Mouse (Mus musculus) left cerebral cortex, postnatal 25 days (tissue): ENCODE measurements at regions not wholly inside any gene's neighbourhood (a gene's known extent, or its start where the extent isn't known, plus 50 kb on each side); places are given as distances from the start of the nearest gene placed in this dataset.
A peak's percentile ranks its signal among the peaks of the same experiment; 100 is the strongest.
"Not testable (repeated sequence)": the region's sequence is repeated elsewhere in the genome, so short reads cannot be mapped to it uniquely, and the experiment has no call there.

Experiments
- DNase-seq, 2 experiments: peaks; one replicate each; pipeline ENCODE4 v3.0.0; 2022; ENCODE audit warnings: low spot score in 2 of 2, mixed read lengths in 1 of 2
- intact Hi-C: fragments of 180-260 bp; cut with DNase I; formaldehyde crosslinking; loops from one replicate; pipeline ENCODE4 v1.15.1; 2025

DNA sequence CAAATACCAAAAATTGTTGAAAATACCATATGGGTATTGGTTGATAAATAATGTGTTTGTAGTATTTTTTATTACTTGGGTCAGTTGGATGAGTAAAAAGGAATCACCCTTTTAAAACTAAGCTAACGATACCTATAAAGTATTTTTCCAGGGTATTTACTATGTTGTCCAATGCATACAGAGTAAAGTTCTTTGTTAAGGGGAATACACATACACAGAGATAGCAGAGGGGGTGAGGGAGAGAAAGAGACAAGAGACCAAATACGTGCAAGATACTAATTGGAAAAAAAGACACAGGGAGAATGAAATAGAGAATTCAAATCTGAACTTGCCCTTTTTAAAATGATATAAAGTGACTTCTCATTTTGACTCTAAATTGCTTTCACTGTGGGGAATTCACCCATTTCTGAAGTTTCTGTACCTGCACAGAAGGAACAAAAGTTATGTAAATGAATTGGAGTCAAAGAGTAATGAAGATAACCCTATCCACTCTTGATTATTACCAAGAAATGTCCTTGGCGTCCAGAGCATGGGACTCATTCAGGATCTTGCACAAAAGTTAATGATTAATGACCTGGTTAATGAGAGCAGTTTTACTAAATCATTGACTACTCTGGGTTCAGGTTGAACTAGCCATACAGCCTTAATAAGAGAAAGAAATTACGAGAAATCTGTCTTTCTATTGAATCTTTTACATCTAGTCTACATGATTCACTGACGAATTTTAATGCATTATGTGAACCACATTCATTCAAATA lies 443.7 kb downstream of the Adam6a start:
- intact Hi-C loops = no loop called here
- DNase-seq = no peak

DNA sequence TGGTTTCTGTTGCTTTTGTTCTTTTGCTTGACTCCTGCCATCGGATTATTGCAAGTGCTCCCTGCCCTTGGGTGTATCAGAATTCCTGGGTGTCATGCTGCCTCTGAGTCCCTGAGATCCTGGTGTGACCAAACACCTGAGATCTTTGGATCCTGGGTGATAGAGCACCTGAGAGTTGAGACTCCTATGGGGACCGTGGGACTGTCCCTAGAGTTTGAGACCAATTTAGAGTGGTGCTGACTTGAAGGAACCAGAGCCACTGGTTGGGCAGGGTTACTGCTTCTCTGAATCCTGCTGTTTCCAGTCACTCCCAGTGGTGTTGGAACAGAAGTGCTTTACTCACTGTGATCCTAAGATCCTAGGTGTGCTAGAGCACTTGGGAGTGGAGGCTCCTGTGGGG lies 448.7 kb downstream of the Adam6a start:
- DNase-seq = no peak
- intact Hi-C loops = loop anchor here (2.0 kb wide), 1 partner anchor 62 kb away; no protein-coding TSS in a partner anchor

GRCm38 (mm10) chr12:113994284-113994683 lies 450.6 kb downstream of the Adam6a start:
- DNase-seq, intact Hi-C loops: not testable (repeated sequence)

GRCm38 (mm10) chr12:114008491-114008890 lies 464.8 kb downstream of the Adam6a start:
- intact Hi-C loops, DNase-seq: not testable (repeated sequence)

DNA sequence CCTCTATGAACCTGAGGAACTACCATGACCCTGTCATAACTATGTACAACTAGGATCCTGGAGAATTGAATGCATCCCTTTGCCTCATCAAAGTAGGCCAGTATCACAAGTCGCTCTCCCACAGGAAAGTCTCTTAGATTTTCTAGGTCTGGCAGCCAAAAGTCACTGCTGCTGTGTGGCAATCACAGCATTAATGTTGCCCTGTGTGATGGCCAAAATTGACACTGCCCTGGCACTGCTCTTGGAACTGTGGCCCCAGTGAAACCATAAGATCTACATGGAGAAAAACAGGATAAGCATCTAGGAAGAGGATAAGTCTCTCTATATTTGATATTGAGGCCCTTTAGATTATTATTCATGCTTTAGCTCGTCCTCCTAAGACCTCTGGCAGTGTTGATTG lies 465.7 kb downstream of the Adam6a start:
- no peak for DNase-seq

GRCm38 (mm10) chr12:114012860-114013259 lies 469.2 kb downstream of the Adam6a start:
- intact Hi-C loops = loop anchor here (2.0 kb wide), 1 partner anchor 68 kb away; no protein-coding TSS in a partner anchor
- DNase-seq = peak in 1 of 2 experiments; percentile 28

More for the DNA sequence above, 465.7 kb downstream of the Adam6a start:
- intact Hi-C loops = no loop called here

- not testable (repeated sequence) for DNase-seq
- intact Hi-C loops = loop anchor here (2.0 kb wide), 1 partner anchor 68 kb away; no protein-coding TSS in a partner anchor
Observed at GRCm38 (mm10) chr12:114037011-114037410, 493.3 kb downstream of the Adam6a start.

DNA sequence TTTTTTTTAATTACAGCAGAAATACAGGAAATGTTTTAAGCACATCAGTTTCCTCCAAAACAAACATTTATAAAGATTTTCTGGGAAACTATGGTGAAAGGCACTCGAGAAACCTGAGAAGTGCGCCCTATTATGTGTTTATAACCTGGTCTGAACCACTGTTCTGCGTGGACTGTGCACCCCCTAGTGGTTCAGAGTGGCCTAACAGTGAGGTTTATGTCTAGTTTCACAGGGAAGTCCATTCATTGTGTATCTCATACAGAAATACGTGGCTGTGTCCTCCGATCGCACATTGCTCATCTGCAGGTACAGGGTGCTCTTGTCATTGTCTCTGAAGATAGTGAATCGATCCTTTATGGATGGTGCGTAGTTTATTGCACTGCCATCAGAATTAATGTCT lies 504.3 kb downstream of the Adam6a start:
- intact Hi-C loops = loop anchor here (10.0 kb wide), 1 partner anchor 823 kb away; no protein-coding TSS in a partner anchor
- DNase-seq = not testable (repeated sequence)

- intact Hi-C loops = no loop called here
- no peak for DNase-seq
Observed at GRCm38 (mm10) chr12:114053341-114053740, 509.6 kb downstream of the Adam6a start.

DNA sequence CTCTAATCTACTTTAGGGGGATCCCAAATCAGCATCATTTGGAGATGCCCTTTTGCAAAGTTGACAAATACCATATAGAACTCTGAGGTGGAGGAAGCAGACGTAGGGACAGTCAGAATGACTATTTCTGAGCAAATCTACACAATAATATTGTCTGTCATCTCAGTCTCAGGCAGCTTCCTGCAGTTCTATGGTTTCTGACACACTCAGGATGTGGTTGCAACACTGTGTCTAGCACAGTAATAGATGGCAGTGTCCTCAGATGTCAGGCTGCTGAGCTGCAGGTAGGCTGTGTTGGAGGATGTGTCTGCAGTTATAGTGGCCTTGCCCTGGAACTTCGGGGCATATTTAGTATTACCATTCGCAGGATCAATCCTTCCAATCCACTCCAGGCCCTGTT lies 515.9 kb downstream of the Adam6a start:
- no peak for DNase-seq
- intact Hi-C loops = no loop called here

DNA sequence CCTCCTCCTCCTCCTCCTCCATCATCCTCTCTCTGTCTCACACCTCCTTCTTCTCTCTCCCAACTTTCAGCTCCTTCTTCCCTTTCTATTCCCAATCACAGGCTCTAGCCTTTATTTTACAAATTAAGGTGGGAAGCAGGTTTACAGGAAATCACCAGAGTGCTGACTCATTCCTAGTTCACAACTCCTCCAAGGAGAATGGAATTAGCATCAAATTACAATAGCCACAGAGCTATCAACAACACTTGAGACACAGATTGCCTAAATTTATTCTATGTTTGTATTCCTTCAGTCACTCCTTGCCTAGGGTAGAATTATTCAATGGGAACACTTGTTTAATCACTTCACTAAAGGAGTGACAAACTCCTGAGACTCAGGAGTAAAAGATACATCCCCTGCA lies 523.5 kb downstream of the Adam6a start:
- DNase-seq = peak in 1 of 2 experiments; percentile 1
- intact Hi-C loops = no loop called here

GRCm38 (mm10) chr12:114108731-114109130 lies 565.0 kb downstream of the Adam6a start:
- intact Hi-C loops = loop anchor here (5.0 kb wide), 1 partner anchor 34 kb away; no protein-coding TSS in a partner anchor
- DNase-seq = not testable (repeated sequence)

- intact Hi-C loops = no loop called here
- DNase-seq = no peak
Observed at GRCm38 (mm10) chr12:114134897-114135296, 591.2 kb downstream of the Adam6a start.

- no peak for DNase-seq
- intact Hi-C loops = no loop called here
Observed at GRCm38 (mm10) chr12:114148779-114149178, 605.1 kb downstream of the Adam6a start.

GRCm38 (mm10) chr12:114172305-114172704 lies 628.6 kb downstream of the Adam6a start:
- DNase-seq = no peak
- intact Hi-C loops = no loop called here

DNA sequence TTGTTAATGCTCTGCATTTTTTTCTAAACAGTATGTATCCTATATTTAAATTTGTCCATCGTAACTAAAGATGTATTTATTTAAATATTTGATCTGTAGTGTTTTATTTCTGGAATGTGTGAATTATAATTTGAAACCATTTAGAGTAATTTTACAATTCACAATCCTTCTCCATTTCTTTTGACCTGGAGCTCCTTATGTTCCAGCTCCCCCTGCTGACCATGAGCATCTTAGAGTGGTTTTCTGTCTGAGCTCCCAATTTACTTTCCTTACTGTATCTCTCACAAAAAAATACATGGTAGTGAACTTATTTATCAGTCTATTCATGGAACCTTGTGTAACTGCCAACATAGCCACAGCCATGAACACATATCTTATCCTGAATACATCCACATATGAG lies 655.8 kb downstream of the Adam6a start:
- intact Hi-C loops = no loop called here
- DNase-seq = no peak

- no peak for DNase-seq
Observed at GRCm38 (mm10) chr12:114222541-114222940, 678.8 kb downstream of the Adam6a start.

More at GRCm38 (mm10) chr12:114222541-114222940, 678.8 kb downstream of the Adam6a start:
- intact Hi-C loops = no loop called here
